Mouse (Mus musculus) ES-Bruce4 (cell line): ENCODE measurements at regions not wholly inside any gene's neighbourhood (a gene's known extent, or its start where the extent isn't known, plus 50 kb on each side); places are given as distances from the start of the nearest gene placed in this dataset.

Source experiments
- CTCF ChIP-seq: IDR thresholded peaks from one replicate; pipeline ENCODE4 v1.8.1; 2011; ENCODE audit warnings: low read depth, low read length
- EP300 ChIP-seq: IDR thresholded peaks from 2 replicates; pipeline ENCODE4 v1.6.1; 2011; ENCODE audit warnings: low read depth, low read length; ENCODE audit not compliant: insufficient read depth
- POLR2A ChIP-seq: IDR thresholded peaks from one replicate; pipeline ENCODE4 v1.8.1; 2011; ENCODE audit warnings: low read length; ENCODE audit not compliant: insufficient read depth

DNA sequence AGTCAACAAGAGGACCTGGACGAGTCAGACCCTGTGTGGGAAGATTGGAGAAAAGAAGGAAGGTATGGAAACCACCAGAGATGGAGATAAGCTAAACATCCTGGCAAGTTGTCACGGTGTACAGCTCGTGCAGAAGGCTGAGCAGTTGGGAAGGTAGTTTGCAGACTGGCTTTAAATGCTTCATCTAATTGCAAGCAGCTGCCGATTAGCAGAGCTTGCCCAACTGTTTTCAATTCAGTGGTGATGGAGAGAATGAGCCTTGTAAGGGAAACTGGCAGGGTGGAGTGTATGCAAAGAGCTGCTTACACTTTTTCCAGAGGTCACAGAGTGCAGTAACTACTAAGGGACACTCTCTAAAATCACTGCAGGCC lies 71.6 kb upstream of the Prdm1 start:
- TF ChIP-seq CTCF (no peak), POLR2A (no peak), EP300 (no peak)
